Mouse (Mus musculus): ENCODE measurements around the gene Actr2.

DNA sequence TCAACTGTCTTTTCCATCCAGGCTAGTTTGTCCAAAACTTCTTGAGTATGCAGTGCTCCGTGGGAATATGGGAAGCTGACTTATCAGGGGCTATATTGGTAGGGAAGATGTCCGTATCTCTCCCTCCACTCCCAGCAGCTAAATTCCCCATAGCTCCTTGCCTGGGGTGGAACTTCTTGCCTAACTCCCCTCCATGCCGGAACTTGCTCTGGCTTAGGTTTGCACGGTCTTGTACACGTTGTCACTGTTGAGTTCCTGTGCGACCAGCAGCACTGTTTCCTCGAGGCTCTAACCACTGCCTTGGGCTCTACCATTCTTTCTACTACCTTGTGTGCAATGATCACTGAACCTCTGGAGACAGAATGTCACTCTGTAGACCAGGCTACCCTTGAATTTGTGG lies 4.6 kb downstream of the Actr2 start:
- no peak for TF ChIP-seq CTCF (IDR thresholded peaks at IDR 0.05; ENCODE audit: extremely low read depth, insufficient read depth, low read length)
- no peak for TF ChIP-seq POLR2A (IDR thresholded peaks at IDR 0.05; ENCODE audit: extremely low read depth, insufficient read depth, low read length)

Measured in cortical plate, adult 2 months (tissue).